Mouse (Mus musculus) retina, adult 2 months (tissue): ENCODE measurements around the gene Psd.

Experiments
- DNase-seq: peaks from one replicate; pipeline ENCODE4 v3.0.0-alpha.2; 2012; ENCODE audit warnings: low read depth, low spot score

Gene Psd

DNA sequence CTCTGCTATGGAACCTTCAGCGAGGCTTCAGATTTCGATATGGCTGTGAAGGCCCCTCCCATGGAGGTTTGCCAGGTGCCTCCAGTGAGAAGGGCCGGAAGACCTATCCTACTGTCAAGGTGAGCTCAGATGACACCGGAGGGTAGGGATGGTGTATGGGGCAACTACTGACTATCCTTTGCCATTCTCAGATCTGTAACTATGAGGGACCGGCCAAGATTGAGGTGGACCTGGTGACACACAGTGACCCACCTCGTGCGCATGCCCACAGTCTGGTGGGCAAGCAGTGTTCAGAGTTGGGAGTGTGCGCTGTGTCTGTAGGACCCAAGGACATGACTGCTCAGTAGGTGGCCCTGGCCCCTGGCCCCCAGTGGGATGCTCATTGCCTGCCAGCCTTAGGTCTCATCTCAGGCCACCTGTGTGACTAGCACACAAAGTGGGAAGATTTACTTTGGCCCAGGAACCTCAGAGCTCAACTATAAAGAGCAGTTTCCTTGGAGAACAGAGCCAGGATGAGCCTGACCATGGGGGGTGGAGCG is 20.1 kb downstream of the Psd start:
- no peak for DNase-seq

DNA sequence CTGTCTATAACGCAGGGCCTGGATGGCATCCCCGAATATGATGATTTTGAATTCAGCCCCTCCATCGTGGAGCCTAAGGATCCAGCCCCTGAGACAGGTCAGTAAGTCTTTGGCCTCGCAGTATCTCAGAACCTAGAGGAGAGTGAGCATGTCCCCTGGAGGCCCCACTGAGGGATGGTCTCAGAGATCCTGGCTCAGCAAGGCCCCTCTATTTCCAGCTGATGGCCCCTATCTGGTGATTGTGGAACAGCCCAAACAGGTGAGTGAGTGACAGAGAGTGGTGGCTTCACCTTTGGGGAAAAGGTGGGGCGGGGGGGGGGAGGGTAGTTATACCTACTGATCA is 20.7 kb downstream of the Psd start:
- DNase-seq = no peak

- no peak for DNase-seq
These were observed 21.3 kb downstream of the Psd start for GRCm38 (mm10) chr19:46305432-46306267.

GRCm38 (mm10) chr19:46304908-46305333 is 22.0 kb downstream of the Psd start:
- DNase-seq = no peak

DNA sequence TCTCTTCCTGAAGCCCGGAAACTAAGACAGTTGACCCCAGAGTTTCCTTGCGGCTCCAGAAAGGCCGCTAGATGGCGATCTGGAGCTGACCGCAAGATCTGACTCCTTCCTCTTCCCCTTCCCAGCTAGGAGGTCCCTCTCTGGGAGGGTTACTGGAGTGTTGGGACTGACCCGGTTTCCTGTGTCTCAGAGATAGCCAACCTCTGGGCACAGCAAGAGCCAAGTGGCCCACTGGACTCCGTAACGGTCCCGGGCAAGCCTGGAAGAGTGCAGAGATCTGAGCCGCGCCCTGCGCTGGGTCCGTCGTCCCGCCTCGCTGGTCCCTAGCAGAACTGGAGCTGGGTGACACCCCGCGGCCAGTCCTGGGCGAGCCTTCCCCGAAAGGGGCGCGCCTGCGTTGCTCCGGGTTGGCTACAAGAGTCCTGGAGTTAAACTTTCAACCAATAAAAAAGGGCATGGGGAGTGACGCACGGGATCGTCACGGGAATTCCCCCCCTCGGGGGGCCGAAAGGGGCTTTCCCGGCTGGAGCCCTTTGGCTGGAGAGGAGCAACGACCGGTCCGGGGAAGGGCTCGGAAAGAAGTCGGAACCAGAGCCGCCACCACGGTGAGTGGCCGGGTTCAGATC is 22.6 kb downstream of the Psd start, which contains the start of gene Nfkb2:
Nfkb2 (plus strand) TSS at position 105 of the 626 bp plus-strand sequence.
- no peak for DNase-seq

- DNase-seq = no peak
These were observed 23.4 kb downstream of the Psd start for GRCm38 (mm10) chr19:46303251-46304215.

DNA sequence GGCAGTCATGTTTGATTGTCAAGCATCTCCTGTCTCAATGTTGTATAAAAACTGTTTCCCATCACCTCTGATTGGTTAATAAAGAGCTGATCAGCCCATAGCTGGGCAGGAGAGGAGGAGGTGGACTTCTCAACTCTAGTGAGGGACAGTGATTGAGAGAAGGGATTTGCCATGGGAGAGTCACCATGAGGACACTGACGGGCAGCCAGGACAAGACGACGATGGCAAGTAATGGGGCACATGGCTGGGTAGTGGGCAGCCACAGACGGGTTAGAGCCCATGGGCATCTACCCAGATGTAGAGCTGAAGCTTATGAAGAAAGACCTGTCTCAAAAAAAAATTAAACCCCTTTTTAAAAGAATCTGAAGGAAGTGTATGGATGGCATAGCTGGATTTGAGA is 24.4 kb downstream of the Psd start:
- DNase-seq = no peak

GRCm38 (mm10) chr19:46300294-46301045 is 26.5 kb downstream of the Psd start:
- no peak for DNase-seq

DNA sequence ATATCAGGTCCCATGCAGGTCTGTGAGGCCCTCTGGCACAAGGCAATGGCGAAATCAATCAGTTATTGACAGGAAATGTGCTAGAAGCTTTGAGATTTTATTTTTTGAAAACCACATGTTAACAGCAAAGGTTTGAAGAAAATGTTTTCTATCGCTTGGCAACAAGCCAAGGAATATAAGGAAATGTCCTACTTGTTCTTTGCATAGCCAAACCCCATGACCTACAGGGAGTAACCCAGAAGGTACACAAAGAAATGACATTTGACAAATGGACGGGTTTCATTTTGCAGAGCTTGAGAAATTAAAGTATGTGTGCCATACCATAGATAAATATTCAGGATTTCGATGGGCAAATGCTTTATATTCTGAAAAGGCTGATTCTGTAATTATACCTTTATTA is 30.0 kb downstream of the Psd start:
- DNase-seq = no peak

DNA sequence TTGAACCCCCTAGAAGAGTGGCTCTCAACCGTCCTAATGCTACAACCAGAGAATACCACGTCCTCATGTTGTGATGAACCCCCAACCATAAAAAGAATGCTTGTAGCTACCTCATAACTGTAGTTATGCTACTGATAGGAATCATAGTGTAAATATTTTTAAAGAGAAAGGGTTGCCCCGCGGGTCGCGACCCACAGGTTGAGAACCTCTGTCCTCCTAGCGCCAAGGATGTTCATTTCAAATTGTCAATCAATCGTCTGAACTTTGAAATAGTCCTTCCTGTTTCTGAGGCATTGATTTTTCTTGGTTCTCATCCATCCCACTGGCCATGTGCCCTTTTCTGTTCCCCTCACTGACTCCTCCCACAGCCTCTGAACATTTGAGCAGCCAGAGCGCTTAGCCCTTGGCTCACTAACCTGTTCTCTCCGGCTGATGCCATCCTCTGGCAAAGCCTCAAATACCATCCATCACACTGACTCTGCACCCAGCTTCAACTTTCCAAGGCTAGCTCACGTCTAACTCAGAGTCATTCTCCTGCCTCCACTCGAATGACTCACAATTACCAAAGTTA is 36.3 kb downstream of the Psd start:
- no peak for DNase-seq

DNA sequence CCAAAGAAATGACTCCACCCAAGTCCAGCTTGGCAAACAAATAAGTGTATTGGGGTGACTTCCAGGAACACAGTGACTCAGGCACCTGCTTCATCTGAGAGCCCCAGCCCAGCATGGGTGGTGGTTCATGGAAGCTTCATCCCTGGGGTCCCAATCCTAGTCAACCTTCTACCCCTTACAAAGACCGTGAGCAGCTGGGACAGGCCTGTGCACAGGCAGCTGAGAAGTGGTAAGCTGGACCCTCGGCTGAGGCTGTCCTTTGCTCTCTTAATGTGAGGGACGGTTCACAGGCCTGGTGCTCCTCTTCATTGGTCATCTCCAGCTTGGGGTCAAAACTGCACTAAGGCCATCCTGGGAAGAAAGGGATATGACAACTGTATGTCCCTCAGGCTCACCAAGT is 39.4 kb downstream of the Psd start:
- DNase-seq = no peak

DNA sequence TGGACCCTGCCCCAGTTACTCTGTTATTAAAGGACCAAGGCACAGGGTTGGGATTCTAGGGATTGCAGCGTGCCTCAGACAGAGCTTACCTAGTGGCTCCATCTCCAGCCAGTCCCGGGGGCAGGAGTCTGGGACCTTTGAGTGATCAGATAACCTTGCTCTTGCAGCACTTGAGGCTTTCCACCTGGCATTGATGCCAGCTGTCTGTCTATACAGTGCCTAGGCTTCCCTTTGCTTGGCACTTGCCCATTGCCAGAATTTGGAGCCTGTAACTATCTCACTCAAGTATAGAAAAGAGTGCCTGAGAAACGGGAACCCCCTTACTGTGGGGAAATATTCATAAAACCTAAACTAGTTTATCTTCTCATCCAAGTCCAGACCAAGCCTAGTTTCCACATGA is 40.0 kb downstream of the Psd start:
- DNase-seq = no peak

DNA sequence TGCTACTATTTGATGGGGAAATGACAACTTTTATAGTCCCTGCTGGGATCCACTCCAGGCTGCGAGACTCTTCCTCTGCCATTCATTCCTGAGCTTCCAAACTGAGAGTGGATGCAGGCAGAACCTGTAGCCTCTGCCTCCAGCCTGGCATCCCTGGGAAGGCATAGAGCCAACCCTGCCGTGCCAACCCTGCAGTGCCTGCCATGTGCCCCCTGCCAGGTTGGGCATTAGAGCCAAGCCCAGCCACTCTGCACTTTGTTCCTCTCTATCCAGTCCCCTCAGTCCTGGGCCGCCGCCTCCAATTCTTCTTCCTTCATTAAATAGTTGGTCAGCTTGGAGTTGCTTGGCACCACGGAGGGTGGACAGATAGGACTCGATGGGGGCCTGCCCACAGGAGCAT is 40.9 kb downstream of the Psd start:
- DNase-seq = no peak

GRCm38 (mm10) chr19:46285631-46286030 is 41.3 kb downstream of the Psd start:
- DNase-seq = no peak

DNA sequence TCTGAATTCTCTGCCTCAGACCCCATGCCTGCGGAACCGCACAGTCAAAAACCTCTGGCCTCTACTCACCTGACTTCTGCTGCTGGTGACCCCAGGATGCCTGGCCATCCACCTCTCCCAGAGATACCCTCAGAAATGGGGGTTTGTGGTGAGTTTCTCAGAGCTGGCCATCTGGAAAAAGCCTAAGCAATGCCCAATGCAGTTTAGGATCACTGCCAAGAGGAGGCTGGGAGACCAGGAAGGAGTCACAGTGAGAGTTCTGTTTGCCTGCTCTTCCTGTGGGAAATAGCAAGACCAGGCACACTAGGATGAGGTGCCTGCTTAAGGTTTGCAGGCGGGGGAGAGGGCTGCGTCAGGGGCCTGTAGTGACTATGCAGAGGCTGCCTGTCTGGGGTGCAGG is 42.3 kb downstream of the Psd start:
- DNase-seq = no peak

DNA sequence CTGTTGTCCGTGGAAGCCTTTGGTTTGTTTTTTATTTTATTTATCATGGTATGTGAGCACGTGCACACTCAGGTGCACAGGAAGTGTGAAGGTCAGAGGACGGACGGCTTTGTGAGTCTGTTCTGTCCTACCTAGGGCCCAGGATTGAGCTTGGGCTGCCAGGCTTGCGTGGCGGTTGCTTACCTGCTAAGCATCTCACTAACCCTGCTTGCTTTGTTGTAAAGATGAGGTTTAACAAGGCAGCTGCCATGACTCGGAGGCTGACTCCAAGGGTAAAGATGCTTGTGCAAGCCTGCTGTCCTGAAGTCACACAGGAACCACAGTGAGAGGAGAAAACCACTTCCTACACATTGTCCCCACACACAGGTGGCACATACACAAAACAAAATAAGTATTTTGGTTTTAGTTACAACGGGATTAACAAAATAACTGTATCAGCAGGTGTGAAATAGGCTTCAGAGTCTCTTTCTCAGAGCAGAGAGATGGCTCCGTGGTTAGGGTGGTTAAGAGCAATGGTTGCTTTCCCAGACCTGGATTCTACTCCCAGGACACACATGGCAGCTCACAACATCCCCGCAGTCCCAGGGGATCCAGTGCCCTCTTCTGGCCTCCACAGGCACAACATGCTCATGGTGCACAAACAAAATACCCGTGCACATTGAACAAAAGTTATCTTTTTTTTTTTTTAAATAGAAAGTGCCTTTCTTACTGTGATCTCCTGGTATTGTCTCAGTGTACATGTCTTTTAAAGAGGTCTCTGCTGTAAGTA is 44.7 kb downstream of the Psd start:
- DNase-seq = no peak

GRCm38 (mm10) chr19:46275307-46275706 is 51.6 kb downstream of the Psd start:
- DNase-seq = peak; percentile 4

GRCm38 (mm10) chr19:46264762-46265161 is 62.2 kb downstream of the Psd start:
- no peak for DNase-seq
